Mouse (Mus musculus) layer of hippocampus, postnatal 14 days (tissue): ENCODE measurements at regions not wholly inside any gene's neighbourhood (a gene's known extent, or its start where the extent isn't known, plus 50 kb on each side); places are given as distances from the start of the nearest gene placed in this dataset.

Experiments
- DNase-seq, 2 experiments: peaks; one replicate each; pipeline ENCODE4 v3.0.0; 2021 to 2022; ENCODE audit warnings: low spot score in 2 of 2, mixed read lengths in 1 of 2

DNA sequence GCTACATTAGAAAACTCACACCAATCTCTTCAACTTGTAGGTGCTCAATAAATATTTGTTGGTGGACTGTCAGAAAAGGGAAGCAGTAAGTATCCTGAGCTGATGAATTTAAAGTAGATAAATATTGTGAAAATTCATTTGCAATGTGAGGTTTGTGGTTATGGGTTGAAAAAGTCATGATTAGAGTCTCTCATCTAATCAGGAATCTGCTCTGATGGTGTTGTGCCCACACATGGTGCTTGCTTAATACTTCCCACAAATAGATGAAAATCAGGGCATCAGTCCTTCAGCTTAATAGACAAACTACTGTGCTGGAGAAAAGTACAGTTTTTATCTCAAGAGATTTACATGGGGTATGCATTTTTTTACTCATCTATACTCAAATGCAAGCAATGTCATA is 59.9 kb downstream of the S1pr1 start:
- DNase-seq, result no peak

- DNase-seq, result no peak
These were observed 62.6 kb downstream of the S1pr1 start for GRCm38 (mm10) chr3:115652236-115652635.

- DNase-seq, result no peak
These were observed 65.3 kb downstream of the S1pr1 start for GRCm38 (mm10) chr3:115649338-115650117.

- DNase-seq, result no peak
These were observed 67.9 kb downstream of the S1pr1 start for GRCm38 (mm10) chr3:115646993-115647392.

DNA sequence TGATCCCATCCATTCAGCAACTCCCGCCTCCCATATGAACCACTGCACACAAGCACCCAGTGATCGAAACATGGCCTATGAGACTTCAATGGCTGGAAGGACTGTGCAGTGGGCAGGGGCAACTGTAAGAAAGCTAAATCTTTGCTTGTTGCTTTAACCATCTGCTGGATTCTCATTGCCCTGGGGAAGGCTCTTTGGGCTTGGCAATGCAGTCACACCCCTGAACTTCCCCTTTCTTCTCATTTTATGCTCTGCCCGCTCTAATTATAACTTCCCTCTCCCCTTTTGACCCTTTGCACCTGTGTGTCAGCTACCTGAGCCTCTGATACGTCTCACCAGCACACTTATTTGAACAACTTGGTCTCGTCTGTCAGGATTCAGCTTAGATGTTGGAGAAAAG is 70.6 kb downstream of the S1pr1 start:
- no peak for DNase-seq

DNA sequence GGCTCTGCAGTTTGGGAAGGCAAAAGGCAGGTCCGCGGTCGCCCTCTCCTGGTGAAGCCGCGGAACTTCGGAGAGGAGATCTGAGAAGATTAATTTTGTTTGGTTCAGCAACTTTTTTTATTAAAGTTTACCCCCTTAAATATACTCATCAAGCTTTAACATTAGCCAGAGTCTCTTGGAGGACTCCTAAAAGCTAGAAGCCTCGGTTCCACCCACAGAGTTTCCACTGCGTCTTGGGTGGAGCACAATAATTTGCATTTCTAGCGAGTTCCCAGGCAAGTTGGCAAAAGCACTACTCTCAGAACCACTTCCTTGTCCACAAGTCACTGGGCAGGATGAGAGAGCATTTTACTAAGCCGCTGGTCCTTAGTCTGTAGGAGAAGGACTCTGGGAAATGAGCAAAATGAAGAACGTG is 72.0 kb downstream of the S1pr1 start:
- peak; percentile 75 to 87 for DNase-seq

DNA sequence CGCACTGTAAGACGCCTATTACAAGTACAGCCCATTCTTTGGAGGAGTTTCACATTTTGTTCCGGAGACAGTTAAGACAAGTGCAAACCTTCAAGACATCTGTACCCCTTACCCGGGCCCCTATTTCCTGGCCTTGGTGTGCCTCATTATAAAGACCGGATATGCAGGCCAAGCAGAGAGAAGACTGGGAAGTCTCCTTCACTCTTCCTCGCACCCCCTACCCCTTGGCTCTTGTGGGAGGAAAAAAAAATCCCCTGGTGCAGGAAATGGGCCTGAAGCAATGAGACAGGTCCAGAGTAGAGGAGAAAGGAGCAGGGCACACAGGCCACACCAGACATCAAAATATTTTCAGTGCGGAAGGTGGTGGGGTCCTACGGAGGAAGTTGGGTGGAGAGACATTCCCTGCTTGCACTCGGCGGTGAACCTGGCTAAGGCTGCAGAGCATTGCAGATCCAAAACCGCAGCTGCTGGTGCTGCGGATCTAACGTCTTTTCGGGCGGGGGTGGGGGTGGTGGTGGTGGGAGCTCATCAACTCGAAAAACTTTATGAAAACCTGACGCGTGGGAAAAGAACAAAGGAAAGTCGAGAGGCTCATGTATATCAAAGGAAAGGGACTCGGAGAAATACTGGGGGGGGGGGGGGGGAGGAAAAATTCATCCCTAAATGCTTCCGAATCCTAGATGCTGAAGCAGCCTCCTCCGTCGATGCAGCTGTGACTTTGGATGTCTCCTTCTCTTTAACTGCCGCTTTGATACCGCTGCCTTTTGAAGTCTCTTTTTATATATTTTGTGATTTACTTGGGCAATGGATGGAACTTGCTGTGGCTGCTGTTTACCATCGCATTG is 72.6 kb downstream of the S1pr1 start:
- DNase-seq, result peak in 1 of 2 experiments; percentile 12

DNA sequence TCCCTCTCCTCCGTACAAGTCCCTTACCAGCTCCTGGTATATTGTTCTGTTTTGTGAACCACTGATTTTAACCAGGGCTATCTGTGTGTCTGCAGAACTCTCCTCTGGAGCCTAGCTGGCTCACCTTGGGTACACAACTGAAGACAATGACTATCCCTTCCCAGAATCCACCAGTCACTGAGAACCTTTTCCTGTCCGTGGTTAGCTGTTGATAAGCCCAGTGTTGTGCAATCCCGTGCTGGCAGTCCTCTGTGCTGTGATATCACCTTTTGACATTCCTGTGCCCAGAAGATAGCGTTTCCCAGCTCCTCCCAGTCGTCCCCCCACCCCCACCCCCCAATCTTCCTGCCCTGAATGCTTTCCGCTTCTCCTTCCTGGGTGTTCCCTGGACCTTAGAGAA is 73.5 kb downstream of the S1pr1 start:
- no peak for DNase-seq

- no peak for DNase-seq
These were observed 79.4 kb downstream of the S1pr1 start for GRCm38 (mm10) chr3:115635487-115635886.

GRCm38 (mm10) chr3:115635081-115635480 is 79.8 kb downstream of the S1pr1 start:
- DNase-seq, result no peak

DNA sequence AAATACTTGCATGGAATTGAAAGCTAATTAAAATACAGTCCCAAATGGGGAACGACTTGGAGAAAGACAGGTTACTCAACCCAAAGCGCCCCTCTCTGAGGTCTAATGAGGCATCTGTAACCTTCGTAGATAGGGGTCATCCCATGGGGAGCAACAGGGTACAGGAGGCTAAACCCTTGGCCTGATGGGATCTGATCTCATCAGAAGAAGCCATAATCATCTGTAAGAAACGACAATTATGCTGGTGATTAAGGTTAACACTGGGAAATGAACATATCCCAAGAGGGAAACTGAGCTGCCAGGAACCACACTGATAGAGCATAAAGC is 82.5 kb downstream of the S1pr1 start:
- no peak for DNase-seq

GRCm38 (mm10) chr3:115631573-115632416 is 83.1 kb downstream of the S1pr1 start:
- peak; percentile 21 to 54 for DNase-seq

- DNase-seq, result no peak
These were observed 92.0 kb downstream of the S1pr1 start for GRCm38 (mm10) chr3:115622920-115623319.

DNA sequence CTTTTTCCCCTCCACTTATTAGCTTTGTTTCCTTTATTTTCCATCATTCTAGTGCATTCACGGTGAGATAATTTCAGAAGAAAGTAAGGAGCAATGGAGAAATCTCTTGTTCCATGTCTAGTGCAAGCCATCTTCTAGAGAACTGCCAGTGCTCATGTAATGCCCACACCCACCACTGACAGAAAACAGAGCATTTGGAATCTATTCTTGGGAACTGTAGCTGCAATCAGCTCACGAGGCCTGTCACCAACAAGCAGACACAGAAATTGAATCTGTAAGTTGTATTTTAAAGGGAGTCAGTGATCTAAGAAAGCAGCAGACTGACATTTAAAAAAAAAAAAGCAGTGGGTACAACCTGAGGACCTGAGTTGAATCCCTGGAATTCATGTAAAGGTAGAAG is 92.6 kb downstream of the S1pr1 start:
- DNase-seq, result peak in 1 of 2 experiments; percentile 49

GRCm38 (mm10) chr3:115619970-115620369 is 94.9 kb downstream of the S1pr1 start:
- no peak for DNase-seq

- peak; percentile 39 for DNase-seq
These were observed 98.8 kb downstream of the S1pr1 start for GRCm38 (mm10) chr3:115615994-115616598.

DNA sequence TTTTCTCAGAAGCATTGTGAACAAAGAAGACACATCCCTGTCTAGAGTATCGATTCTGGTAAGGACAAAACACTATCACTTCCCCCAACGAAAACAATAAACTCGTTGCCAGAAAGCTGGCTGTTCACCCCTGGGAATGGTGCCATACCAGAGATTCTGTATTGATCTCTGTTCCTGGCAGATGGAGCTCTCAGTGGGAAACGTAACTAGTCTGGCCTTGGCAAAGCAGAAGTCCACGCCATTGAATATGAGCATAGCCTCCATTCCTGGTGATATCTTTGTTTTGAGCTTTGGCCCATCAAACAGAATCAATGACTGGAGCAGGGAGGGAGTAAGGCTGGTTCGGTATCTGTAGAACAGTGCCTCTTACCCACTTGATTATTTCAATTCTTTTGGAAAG is 102.0 kb downstream of the S1pr1 start:
- no peak for DNase-seq

- no peak for DNase-seq
These were observed 106.8 kb downstream of the S1pr1 start for GRCm38 (mm10) chr3:115608087-115608486.

DNA sequence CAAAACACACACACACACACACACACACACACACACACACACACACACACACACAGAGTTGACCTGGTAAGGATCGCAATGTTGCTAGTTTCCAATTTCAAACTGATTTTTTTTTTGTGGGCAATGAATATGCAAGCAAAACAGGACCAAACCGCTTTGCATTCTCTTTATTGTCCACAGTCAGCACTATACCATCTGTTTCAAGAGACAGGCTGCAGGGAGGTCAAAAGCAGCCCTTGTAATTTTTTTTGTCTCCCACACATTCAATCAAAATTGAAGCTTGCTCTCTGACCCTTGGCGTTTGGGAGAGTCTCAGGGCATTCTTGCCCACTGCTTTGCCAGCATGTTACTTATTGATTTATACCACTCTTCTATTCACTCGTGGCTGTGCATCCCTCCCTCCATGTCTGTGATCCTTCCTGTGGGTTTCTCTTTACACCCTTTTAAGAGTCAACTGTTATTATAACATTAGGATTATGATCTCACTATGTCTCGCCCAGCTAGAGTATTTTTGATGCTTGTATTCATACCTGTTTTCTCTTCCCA is 110.1 kb downstream of the S1pr1 start:
- no peak for DNase-seq

DNA sequence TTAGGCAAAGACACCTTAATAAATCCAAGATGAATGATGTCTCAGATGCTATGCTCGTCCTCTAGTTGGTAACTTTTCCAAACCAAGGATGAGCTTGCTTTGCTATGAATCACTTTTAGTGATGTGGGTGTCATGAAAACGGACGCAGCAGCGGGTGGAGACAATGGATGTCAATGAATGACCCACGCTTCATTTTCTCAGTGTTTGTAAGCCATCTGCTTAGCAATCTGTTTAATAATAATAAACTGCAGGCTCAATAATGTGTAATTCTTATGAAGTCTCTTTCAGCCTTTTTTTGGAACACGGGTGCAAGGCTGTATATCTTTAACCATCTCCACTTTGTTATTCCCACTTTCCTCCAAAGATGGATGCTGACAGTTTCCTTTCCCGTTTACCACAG is 110.6 kb downstream of the S1pr1 start:
- no peak for DNase-seq

GRCm38 (mm10) chr3:115603803-115604202 is 111.1 kb downstream of the S1pr1 start:
- no peak for DNase-seq
